Mouse (Mus musculus) embryonic facial prominence, embryonic 13.5 days (tissue): ENCODE measurements at regions not wholly inside any gene's neighbourhood (a gene's known extent, or its start where the extent isn't known, plus 50 kb on each side); places are given as distances from the start of the nearest gene placed in this dataset.

Source experiments
- ATAC-seq: fragments of 200-750 bp; cut with Nextera tagmentation; 2 replicates; pipeline ENCODE4 v1.8.0; 2017; ENCODE audit warnings: low read depth; ENCODE audit not compliant: insufficient number of reproducible peaks, insufficient read depth, low FRiP score, low TSS enrichment
- H3K27ac ChIP-seq: fragments of 300-500 bp; sonication (generic); 2 replicates; pipeline ENCODE4 v1.5.1; 2015; ENCODE audit warnings: moderate library complexity, mild to moderate bottlenecking, inconsistent platforms
- H3K27me3 ChIP-seq: fragments of 300-500 bp; sonication (generic); 2 replicates; pipeline ENCODE4 v1.6.1; 2015; ENCODE audit warnings: mild to moderate bottlenecking, inconsistent platforms
- H3K36me3 ChIP-seq: fragments of 300-500 bp; sonication (generic); 2 replicates; pipeline ENCODE4 v1.6.1; 2015; ENCODE audit warnings: mild to moderate bottlenecking, inconsistent platforms
- H3K4me1 ChIP-seq: fragments of 300-500 bp; sonication (generic); 2 replicates; pipeline ENCODE4 v1.6.1; 2015; ENCODE audit warnings: inconsistent platforms
- H3K4me2 ChIP-seq: fragments of 300-500 bp; sonication (generic); 2 replicates; pipeline ENCODE4 v1.6.1; 2015; ENCODE audit warnings: moderate library complexity, mild to moderate bottlenecking, inconsistent platforms
- H3K4me3 ChIP-seq: fragments of 300-500 bp; sonication (generic); 2 replicates; pipeline ENCODE4 v1.5.1; 2015; ENCODE audit warnings: mild to moderate bottlenecking, inconsistent platforms
- H3K9ac ChIP-seq: fragments of 300-500 bp; sonication (generic); 2 replicates; pipeline ENCODE4 v1.6.1; 2015; ENCODE audit warnings: mild to moderate bottlenecking, inconsistent platforms
- H3K9me3 ChIP-seq: fragments of 300-500 bp; sonication (generic); 2 replicates; pipeline ENCODE4 v1.6.1; 2016; ENCODE audit warnings: inconsistent platforms
- WGBS: fragments of 180-500 bp; shearing (Covaris S2); methylation state at CpG from one replicate; pipeline ENCODE4 v1.1.7; 2015; ENCODE audit warnings: mixed read lengths; 5-methylcytosine and 5-hydroxymethylcytosine counted together

DNA sequence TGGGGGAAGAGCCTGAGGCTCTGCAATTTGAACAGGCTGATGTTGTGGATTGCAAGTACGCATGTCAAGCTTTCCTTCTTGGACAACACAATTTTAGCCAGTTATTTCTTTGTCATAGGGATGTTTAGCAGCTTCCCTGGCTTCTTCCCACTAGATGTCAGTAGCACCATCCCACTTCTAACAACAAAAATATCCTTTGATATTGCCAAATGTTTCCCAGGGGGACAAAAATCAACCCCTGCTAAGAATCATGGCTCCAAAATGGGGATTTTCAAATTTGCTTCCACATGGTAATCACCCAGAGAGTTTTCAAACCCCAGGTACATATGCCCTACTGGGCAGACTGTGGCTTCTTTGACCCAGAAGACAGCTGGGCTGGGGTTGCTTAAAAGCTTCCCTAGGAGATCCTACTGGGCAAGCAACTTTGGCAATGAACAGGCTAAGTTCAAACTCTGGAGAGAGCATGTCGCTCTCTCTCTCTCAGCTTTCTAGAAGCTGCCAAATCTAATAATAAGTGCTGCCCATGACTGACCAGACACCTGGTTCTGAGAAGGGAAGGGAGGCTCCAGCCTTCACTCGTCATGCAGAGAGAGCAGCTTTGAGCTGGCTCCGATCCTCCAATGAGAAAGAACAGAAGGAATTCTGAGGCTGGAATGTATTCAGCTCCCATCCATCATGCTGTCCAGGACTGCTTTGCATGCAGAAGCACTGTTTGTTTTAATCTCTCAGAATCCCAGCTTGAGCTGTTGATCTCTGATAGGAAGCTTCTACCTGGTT, 157.2 kb upstream of the Ghitm start:
- Histone ChIP-seq H3K9me3 (no peaks in the 10 kb centered on the region), H3K27me3 (no peaks in the 10 kb centered on the region), H3K4me1 (no peaks in the 10 kb centered on the region), H3K27ac (no peak overlapping the region), H3K4me2 (no peak overlapping the region), H3K36me3 (no peaks in the 10 kb centered on the region), H3K4me3 (no peak overlapping the region), H3K9ac (no peak overlapping the region)
- WGBS, result 60% methylated on average over 4 of the region's 4 CpGs
- ATAC-seq, result no peak

DNA sequence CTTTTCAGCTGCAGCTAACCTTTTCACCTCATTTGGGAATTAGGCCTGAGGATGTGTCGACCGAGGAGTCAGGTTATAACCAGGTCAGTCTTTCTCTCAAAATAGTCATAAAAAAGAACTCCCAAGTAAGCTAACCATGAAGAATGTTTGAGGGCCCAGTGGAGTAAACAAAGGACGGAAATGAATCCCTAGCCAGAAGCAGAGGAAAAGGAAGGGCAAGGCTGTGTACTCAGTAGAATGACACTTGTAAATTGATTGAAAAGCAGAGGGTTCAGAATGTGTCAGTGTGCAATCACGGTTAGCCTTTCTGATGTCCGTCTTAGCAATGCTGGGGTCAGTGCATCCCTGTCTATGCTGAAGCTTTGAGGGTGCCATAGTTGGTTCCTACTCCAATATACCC, 149.3 kb upstream of the Ghitm start:
- no peak for ATAC-seq
- H3K9me3 ChIP-seq, result no peaks in the 10 kb centered on the region
- H3K27me3 ChIP-seq, result no peaks in the 10 kb centered on the region
- H3K9ac ChIP-seq, result no peak overlapping the region
- no peak overlapping the region for H3K27ac ChIP-seq
- 46% methylated on average over 5 of the region's 5 CpGs for WGBS
- no peak overlapping the region for H3K4me2 ChIP-seq
- H3K36me3 ChIP-seq, result no peaks in the 10 kb centered on the region
- no peaks in the 10 kb centered on the region for H3K4me1 ChIP-seq
- H3K4me3 ChIP-seq, result no peak overlapping the region

DNA sequence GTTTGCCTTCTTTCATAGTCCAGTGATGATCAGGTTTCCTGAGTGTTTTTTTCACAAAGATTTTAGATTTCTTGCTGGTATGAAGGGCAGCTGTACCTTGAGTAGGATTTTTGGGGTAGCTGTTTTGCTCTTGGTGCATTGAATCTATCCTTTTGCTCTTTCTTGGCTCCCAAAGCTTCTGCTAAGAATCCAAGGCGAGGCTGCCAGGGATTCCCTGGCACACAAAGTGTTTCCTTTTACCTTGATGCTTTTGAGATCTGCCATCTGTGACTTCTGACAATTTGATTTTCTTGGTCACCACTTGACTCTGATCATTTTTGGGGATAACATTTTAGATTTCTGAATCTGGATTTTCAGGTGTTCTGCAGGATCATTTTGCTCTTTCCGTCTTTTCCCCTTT, 144.3 kb upstream of the Ghitm start:
- H3K4me3 ChIP-seq, result no peak overlapping the region
- 73% methylated on average over 2 of the region's 2 CpGs for WGBS
- H3K27me3 ChIP-seq, result no peaks in the 10 kb centered on the region
- H3K36me3 ChIP-seq, result no peaks in the 10 kb centered on the region
- ATAC-seq, result no peak
- no peak overlapping the region for H3K9ac ChIP-seq
- H3K27ac ChIP-seq, result no peak overlapping the region
- no peaks in the 10 kb centered on the region for H3K4me1 ChIP-seq
- H3K9me3 ChIP-seq, result no peaks in the 10 kb centered on the region
- H3K4me2 ChIP-seq, result no peak overlapping the region

DNA sequence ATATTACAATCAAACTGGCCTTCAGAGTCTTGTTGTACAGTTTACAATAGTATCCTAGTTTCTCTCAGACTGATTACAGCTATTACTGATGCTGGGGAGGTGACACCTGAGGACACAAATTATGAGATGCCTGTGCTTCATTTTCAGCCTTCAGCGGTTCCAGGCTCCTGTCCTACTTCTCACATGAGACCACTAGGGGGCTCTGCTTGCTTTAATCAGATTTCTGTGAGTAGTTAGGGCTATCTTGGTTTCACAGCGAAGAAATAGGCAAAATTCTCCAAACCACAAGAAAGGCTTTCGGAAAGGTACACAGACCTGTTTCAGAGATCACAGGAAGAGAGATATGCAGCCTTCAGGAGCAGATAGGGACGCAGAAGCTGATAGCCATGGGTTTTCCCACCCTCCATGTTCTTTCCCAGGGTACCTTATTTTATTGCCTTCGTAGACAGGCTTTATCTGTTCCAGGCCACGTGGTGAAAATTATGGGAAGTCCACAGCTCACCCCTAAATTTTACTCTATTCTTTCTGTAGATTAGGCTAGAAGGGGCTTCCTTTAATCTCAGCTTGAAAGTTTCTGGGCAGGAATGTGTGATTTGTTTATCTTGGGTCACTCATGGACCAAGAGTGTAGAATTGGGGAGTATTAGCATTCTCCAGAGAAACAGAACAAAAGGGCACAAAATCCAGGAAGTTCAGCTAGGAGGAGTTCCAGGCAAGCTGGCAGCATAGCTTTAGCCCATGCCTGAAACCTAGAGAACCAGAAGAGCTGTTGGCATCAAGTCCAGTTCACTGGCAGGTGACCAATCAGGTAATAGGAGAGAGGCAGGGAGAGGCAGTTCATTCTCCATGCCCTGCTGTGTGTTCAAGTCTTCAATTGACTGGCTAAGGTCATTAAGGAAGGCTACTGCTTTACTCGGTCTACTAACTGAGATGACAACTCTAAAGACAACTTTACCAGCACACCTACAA, 141.9 kb upstream of the Ghitm start:
- Histone ChIP-seq H3K27me3 (no peaks in the 10 kb centered on the region), H3K4me3 (no peak overlapping the region), H3K27ac (no peak overlapping the region), H3K9ac (no peak overlapping the region), H3K4me1 (peaks cover 7% of the 10 kb centered on the region), H3K36me3 (no peaks in the 10 kb centered on the region), H3K4me2 (no peak overlapping the region), H3K9me3 (no peaks in the 10 kb centered on the region)
- ATAC-seq, result no peak
- 59% methylated on average over 7 of the region's 7 CpGs for WGBS

DNA sequence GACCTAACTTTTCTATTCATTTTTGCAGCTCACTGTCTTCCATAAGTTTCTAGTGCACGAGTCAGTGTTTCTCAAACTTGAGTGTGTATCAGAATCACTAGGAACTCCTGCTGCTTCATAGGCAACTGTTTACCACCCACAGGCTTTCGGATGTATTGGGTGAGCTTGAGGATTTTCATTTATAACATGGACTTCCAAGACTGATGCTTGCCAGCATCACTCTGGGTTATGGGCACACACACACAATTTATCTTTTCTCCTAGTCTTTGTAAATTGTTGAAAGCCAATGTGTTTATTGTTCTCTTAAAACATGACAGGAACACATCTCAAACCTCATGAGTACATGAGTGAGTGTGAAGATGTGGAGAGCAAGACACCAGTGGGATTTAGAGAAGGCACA, 137.0 kb upstream of the Ghitm start:
- no peak overlapping the region for H3K27ac ChIP-seq
- no peak for ATAC-seq
- 77% methylated on average over 2 of the region's 2 CpGs for WGBS

DNA sequence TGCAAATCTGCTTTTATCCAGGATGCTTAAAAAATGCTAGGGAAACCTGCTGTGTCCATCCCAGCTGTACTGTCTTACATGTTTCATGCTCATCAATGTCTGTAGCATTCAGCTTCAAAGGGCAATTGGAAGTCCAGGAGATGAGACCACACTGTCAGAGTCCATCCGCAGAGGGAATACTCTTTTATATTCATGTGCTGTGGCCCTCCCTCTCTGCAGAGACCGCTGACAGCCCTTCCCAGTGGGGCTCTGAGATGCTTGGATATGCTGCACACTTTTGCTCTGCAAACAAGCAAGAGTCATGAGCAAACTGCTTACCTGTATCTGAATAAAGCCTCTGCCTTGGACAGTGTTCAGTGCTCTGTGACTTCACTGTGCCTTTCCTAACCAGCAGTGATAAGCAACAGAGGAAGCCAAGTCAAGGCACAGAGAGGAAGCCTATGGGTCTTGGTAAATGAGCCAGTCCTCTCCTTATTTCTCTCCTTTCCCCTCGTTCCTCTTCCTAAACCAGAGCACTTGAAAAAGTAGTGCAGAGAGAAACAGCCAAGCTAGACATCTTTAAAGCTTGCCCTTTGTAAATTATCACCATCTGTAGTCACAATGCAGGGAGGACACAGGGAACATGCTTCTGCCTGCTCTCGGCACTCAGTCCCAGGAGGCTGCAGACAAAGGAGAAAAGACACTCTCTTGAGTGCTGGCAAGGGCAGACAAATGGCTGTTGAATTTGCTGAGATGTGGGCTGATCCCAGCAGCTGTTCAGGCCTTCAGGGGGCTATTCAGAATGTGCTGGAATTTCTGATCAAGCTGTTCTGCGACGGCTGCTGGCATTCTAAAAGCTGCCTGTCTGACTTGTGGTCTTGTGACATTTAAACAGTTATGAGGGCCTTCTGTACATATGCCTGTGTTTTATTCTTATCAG, 136.2 kb upstream of the Ghitm start:
- ATAC-seq, result no peak

More for the DNA sequence above, 137.0 kb upstream of the Ghitm start:
- Histone ChIP-seq H3K4me2 (no peak overlapping the region), H3K4me3 (no peak overlapping the region), H3K27me3 (no peaks in the 10 kb centered on the region), H3K4me1 (peaks cover 18% of the 10 kb centered on the region), H3K36me3 (no peaks in the 10 kb centered on the region), H3K9ac (no peak overlapping the region), H3K9me3 (no peaks in the 10 kb centered on the region)

DNA sequence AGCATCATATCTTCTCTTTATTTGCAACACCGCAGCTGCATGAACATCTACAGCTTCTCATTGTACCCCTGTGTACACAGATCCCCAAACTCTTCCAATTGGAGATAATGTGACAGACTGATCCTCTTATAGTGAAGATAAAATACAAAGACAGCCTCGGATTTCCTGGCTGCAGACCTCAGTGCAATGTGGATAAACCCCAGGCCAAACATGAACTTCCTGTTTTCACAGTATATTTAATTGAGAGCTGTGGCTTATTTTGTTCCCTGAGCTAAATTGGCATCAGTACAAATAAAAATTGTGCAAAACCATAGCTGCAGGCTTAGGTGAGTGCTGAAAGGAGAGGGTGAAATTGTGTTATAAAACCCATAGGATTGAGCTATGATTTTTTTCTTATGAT, 134.8 kb upstream of the Ghitm start:
- 56% methylated on average over 2 of the region's 2 CpGs for WGBS
- Histone ChIP-seq H3K27ac (no peak overlapping the region), H3K27me3 (no peaks in the 10 kb centered on the region), H3K4me1 (peaks cover 18% of the 10 kb centered on the region), H3K4me3 (no peak overlapping the region), H3K9ac (no peak overlapping the region), H3K36me3 (no peaks in the 10 kb centered on the region), H3K4me2 (no peak overlapping the region), H3K9me3 (no peaks in the 10 kb centered on the region)
- ATAC-seq, result no peak

More for the DNA sequence above, 136.2 kb upstream of the Ghitm start:
- 29% methylated on average over 6 of the region's 6 CpGs for WGBS
- no peak overlapping the region for H3K4me3 ChIP-seq
- H3K4me2 ChIP-seq, result no peak overlapping the region
- no peaks in the 10 kb centered on the region for H3K9me3 ChIP-seq
- H3K27me3 ChIP-seq, result no peaks in the 10 kb centered on the region
- no peak overlapping the region for H3K9ac ChIP-seq
- H3K4me1 ChIP-seq, result peaks cover 18% of the 10 kb centered on the region
- no peaks in the 10 kb centered on the region for H3K36me3 ChIP-seq
- H3K27ac ChIP-seq, result peak overlapping the region; percentile 64; the same call in 1 of the 2 replicates

DNA sequence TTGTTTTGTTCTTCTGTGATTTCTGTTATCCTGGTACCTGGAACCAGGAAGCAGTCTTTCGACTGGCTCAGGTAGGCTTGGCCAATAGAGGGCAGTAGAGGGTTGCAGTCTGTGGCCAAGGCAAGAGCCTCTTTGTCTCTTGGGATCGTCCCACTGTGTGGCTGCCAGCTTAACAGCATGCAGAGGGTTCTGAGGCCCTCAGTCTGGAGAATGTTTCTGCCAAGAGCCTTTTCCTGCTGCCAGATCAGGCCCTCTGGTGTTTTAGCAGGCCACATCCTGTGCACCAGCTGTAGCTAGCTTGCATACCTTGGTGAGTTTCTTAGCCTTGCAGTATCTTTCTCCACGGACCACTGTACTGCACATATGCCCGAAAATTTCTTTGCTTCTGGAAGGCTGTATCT, 103.6 kb upstream of the Ghitm start:
- Histone ChIP-seq H3K36me3 (no peaks in the 10 kb centered on the region), H3K4me2 (no peak overlapping the region), H3K9ac (no peak overlapping the region), H3K27me3 (no peaks in the 10 kb centered on the region), H3K9me3 (no peaks in the 10 kb centered on the region), H3K4me3 (no peak overlapping the region), H3K27ac (no peak overlapping the region; the same call in 1 of the 2 replicates), H3K4me1 (peaks cover 3% of the 10 kb centered on the region; the same call in 1 of the 2 replicates)
- no peak for ATAC-seq
- 29% methylated on average over 4 of the region's 4 CpGs for WGBS

DNA sequence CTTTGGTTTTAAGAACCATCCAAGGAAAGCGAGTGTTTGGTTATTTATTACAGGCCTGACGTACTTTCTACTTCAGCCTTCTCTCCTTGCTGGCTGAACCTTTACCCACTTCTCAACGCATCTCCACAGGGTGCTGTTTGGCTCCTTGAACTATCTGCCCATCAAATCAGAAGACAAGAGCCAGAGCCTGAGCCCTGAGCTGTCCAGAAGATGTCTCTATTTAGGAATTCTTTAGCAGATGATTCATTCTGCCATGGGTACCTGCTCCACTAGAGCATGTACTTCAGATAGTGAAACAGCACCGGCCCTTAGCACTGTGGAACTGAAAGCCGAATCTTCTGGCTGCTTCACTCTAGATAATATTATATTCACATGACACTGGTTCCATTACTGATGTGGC, 102.1 kb upstream of the Ghitm start:
- peaks cover 3% of the 10 kb centered on the region; the same call in 1 of the 2 replicates for H3K4me1 ChIP-seq
- no peaks in the 10 kb centered on the region for H3K9me3 ChIP-seq
- 85% methylated on average over 5 of the region's 5 CpGs for WGBS
- no peaks in the 10 kb centered on the region for H3K27me3 ChIP-seq
- H3K27ac ChIP-seq, result no peak overlapping the region
- H3K36me3 ChIP-seq, result no peaks in the 10 kb centered on the region
- no peak overlapping the region for H3K4me2 ChIP-seq
- H3K4me3 ChIP-seq, result no peak overlapping the region
- H3K9ac ChIP-seq, result no peak overlapping the region
- ATAC-seq, result no peak

DNA sequence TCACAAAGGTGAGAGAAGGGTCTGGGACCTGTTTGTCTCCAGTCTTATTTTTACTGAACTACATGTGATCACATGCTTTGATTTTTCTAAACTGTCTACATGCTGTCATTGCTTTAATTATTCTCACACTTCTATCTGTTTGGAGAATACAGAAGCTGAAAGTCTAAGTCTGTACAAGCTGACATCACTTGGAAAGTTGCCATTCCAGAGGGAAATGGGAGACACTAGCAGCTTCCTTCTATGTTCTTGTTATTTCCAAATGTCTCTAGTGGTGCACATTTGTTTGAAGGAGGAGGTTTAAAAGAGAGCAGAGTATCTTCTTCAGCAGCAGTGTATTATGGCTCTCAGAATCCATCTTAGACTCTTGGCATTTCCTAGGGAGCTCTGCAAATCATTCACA, 73.2 kb upstream of the Ghitm start:
- Histone ChIP-seq H3K27me3 (no peaks in the 10 kb centered on the region), H3K4me1 (no peaks in the 10 kb centered on the region), H3K4me2 (no peak overlapping the region), H3K9ac (no peak overlapping the region), H3K27ac (no peak overlapping the region), H3K4me3 (no peak overlapping the region), H3K36me3 (no peaks in the 10 kb centered on the region), H3K9me3 (no peaks in the 10 kb centered on the region)
- ATAC-seq, result no peak

DNA sequence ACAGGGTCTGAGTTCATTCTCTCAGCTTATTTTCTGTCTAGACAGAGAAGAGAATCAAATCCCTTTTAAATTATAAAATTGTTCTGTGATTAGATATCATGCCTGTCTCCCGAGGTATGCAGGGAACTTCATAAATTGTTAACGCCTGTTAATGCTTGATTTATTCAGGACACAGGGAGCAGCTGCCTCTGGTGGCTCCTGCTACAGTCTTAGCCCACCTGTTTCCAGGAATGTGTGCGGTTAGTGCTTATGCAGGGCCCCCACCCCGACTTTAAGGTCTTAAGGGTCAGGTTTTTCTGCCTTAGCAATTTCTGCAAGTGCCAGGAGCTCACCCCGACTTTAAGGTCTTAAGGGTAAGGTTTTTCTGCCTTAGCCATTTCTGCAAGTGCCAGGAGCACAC, 54.7 kb upstream of the Ghitm start:
- Histone ChIP-seq H3K4me2 (no peak overlapping the region), H3K4me3 (no peak overlapping the region), H3K9ac (no peak overlapping the region), H3K27me3 (no peaks in the 10 kb centered on the region), H3K4me1 (no peaks in the 10 kb centered on the region), H3K36me3 (no peaks in the 10 kb centered on the region), H3K9me3 (no peaks in the 10 kb centered on the region), H3K27ac (no peak overlapping the region)
- 66% methylated on average over 5 of the region's 5 CpGs for WGBS
- no peak for ATAC-seq
